Mouse (Mus musculus): Measurements from ENCODE around the gene Dnajb14.

GRCm38 (mm10) chr3:137927010-137927409 lies 59.5 kb downstream of the Dnajb14 start:
- no peak for TF ChIP-seq POLR2A (IDR thresholded peaks at IDR 0.05; ENCODE audit: control insufficient read depth, extremely low read depth, insufficient read depth, low read length, poor library complexity)
- TF ChIP-seq CTCF (IDR thresholded peaks at IDR 0.05; ENCODE audit: borderline replicate concordance, control insufficient read depth, extremely low read depth, insufficient read depth, low read length, poor library complexity): no peak

Data from thymus, adult 2 months (tissue).